Mouse (Mus musculus): ENCODE results near the gene Arntl.

DNA sequence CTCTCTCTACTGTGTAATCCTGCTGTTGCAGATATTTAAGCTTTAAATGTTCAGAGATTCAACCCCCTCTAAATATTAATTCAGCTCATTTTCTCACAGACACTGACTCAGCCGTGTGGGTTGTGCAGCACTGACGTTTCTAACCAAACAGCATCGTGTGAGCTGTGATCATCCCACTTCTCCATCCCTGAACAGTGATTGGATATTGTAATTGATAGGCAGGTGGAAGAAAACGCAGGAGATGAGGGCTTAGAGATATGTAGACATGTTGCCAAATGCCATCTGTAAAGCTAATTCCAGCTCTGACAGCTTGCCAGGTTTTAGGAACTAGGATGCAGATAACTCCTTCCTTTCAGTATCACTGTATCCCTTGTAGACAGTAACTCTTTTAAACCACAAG is 140.0 kb downstream of the Arntl start:
- TF ChIP-seq EP300 (IDR thresholded peaks at IDR 0.05; ENCODE audit: low read depth) (no peak), CTCF (IDR thresholded peaks at IDR 0.05; ENCODE audit: low read depth) (no peak)

Data from liver, postnatal 0 days (tissue).